Mouse (Mus musculus) bone marrow macrophage, adult 2 months (primary cell): Measurements from ENCODE around the gene Hist1h2bh.

Source experiments
- CTCF ChIP-seq: IDR thresholded peaks from 2 replicates; pipeline ENCODE4 v1.5.1; 2012; ENCODE audit warnings: low read depth, mild to moderate bottlenecking, low read length, moderate library complexity
- POLR2A ChIP-seq: IDR thresholded peaks from 2 replicates; pipeline ENCODE4 v1.6.1; 2012; ENCODE audit warnings: mild to moderate bottlenecking, low read depth, low read length, borderline replicate concordance

- TF ChIP-seq CTCF (no peak), POLR2A (no peak)
These were observed 7.6 kb upstream of the Hist1h2bh start for GRCm38 (mm10) chr13:23550761-23551145.
